Mouse (Mus musculus): ENCODE data around the gene Poc1a. TPM values are rescaled to one million over a fixed set of nuclear protein-coding genes. Genes with fewer than 3 reads are reported as not detected.

Gene Poc1a
- polyA plus RNA-seq, 1 experiment from 2014 or later: 9.0 TPM

DNA sequence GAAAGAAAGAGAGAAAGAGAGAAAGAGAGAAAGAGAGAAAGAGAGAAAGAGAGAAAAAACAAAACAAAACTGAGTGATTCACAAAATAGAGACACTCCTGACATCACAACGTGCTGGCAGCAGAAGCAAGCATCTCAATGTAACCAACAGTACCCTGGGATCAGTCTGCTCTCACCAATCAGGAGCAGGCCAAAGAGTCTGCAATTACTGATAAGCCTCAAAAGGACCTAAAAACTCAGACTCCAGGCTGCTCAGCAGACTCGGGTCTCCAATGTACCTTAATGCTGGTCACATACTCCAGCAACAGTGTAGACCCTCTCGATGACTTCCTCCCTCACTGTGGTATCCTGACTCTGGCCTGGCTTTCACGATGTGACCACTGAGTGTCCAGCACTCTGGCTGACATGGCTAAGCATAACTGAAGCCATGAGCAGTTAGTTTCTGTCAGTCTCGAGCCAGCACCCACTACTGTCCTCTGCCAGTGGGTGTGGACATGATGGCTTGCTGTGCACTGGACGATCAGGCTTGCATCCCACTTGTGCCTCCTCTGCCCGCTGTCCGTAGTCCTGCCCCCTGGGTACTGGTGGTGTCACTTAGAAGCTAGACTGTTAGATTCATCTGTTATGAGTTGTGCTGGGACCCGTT, 117.9 kb downstream of the Poc1a start:
- peaks cover 6% of the 10 kb centered on the region for H3K4me1 ChIP-seq (ENCODE audit: control insufficient read depth, insufficient read depth, low read length)
- H3K9ac ChIP-seq (ENCODE audit: low read depth, low read length): no peak overlapping the region
- H3K4me2 ChIP-seq (ENCODE audit: low read length): no peak overlapping the region
- H3K27me3 ChIP-seq (ENCODE audit: control insufficient read depth, insufficient read depth, low read depth, low read length): no peaks in the 10 kb centered on the region
- no peak for ATAC-seq
- no peak overlapping the region for H3K27ac ChIP-seq (ENCODE audit: low read length)
- H3K36me3 ChIP-seq (ENCODE audit: control insufficient read depth, insufficient read depth, low read length): no peaks in the 10 kb centered on the region
- H3K4me3 ChIP-seq (ENCODE audit: low read depth, low read length): no peak overlapping the region
- H3K9me3 ChIP-seq (replicated peaks; ENCODE audit: control insufficient read depth, low read length, poor library complexity, severe bottlenecking): no peaks in the 10 kb centered on the region
- 83% methylated on average over 9 of the region's 9 CpGs for whole genome bisulfite sequencing

DNA sequence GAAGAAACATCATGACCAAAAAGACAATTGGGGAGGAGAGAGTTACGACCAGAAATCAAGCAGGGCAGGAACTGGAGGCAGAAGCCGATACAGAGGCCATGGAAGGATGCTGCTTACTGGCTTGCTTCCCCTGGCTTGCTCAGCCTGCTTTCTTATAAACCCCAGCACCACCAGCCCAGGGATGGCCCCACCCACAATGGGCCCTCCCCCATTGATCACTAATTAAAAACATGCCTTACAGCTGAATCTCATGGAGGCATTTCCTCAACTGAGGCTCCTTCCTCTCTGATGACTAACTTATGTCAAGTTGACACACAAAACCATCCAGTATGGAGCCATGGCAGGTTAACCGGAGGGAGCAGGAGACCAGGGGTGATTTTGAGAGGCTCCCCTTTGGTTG, 118.9 kb downstream of the Poc1a start:
- no peak overlapping the region for H3K9ac ChIP-seq (ENCODE audit: low read depth, low read length)
- no peak for ATAC-seq
- H3K4me2 ChIP-seq (ENCODE audit: low read length): no peak overlapping the region
- H3K4me1 ChIP-seq (ENCODE audit: control insufficient read depth, insufficient read depth, low read length): peaks cover 6% of the 10 kb centered on the region
- no peaks in the 10 kb centered on the region for H3K9me3 ChIP-seq (replicated peaks; ENCODE audit: control insufficient read depth, low read length, poor library complexity, severe bottlenecking)
- WGBS: 92% methylated on average over 3 of the region's 3 CpGs
- H3K27me3 ChIP-seq (ENCODE audit: control insufficient read depth, insufficient read depth, low read depth, low read length): no peaks in the 10 kb centered on the region
- H3K4me3 ChIP-seq (ENCODE audit: low read depth, low read length): no peak overlapping the region
- no peaks in the 10 kb centered on the region for H3K36me3 ChIP-seq (ENCODE audit: control insufficient read depth, insufficient read depth, low read length)
- no peak overlapping the region for H3K27ac ChIP-seq (ENCODE audit: low read length)

Other genes starting within 250 kb of the Poc1a start
- 1.8 and 2.2 TPM in 2 replicates for gene Col6a4, start 184.3 kb upstream of the Poc1a start, polyA plus RNA-seq (2015; fragmentation: Nextera tagmentation; extraction: Ambion mirVana)
- gene Glyctk, start 122.9 kb upstream of the Poc1a start, polyA plus RNA-seq (2015; fragmentation: Nextera tagmentation; extraction: Ambion mirVana): 3.5 and 3.9 TPM in 2 replicates
- 35.5 and 35.9 TPM in 2 replicates for gene Wdr82, start 110.1 kb upstream of the Poc1a start, polyA plus RNA-seq (2015; fragmentation: Nextera tagmentation; extraction: Ambion mirVana)
- gene Ppm1m, start 81.3 kb upstream of the Poc1a start, polyA plus RNA-seq (2015; fragmentation: Nextera tagmentation; extraction: Ambion mirVana): 16.6 and 16.7 TPM in 2 replicates
- 49.5 and 52.1 TPM in 2 replicates for gene Twf2, start 78.0 kb upstream of the Poc1a start, polyA plus RNA-seq (2015; fragmentation: Nextera tagmentation; extraction: Ambion mirVana)
- gene Tlr9, start 58.5 kb upstream of the Poc1a start, polyA plus RNA-seq (2015; fragmentation: Nextera tagmentation; extraction: Ambion mirVana): not detected in 2 replicates
- 108 and 112 TPM in 2 replicates for gene Alas1, start 32.4 kb upstream of the Poc1a start, polyA plus RNA-seq (2015; fragmentation: Nextera tagmentation; extraction: Ambion mirVana)
- 12.3 and 13.2 TPM in 2 replicates for gene Dusp7, start 87.6 kb downstream of the Poc1a start, polyA plus RNA-seq (2015; fragmentation: Nextera tagmentation; extraction: Ambion mirVana)
- gene Rpl29, start 148.4 kb downstream of the Poc1a start, polyA plus RNA-seq (2015; fragmentation: Nextera tagmentation; extraction: Ambion mirVana): 551 and 555 TPM in 2 replicates
- 19.8 and 21.6 TPM in 2 replicates for gene Acy1, start 157.3 kb downstream of the Poc1a start, polyA plus RNA-seq (2015; fragmentation: Nextera tagmentation; extraction: Ambion mirVana)
- 8.8 and 10.6 TPM in 2 replicates for gene Abhd14b, start 166.4 kb downstream of the Poc1a start, polyA plus RNA-seq (2015; fragmentation: Nextera tagmentation; extraction: Ambion mirVana)
- gene Abhd14a, start 166.6 kb downstream of the Poc1a start, polyA plus RNA-seq (2015; fragmentation: Nextera tagmentation; extraction: Ambion mirVana): 71.9 and 82.0 TPM in 2 replicates
- gene Pcbp4, start 172.2 kb downstream of the Poc1a start, polyA plus RNA-seq (2015; fragmentation: Nextera tagmentation; extraction: Ambion mirVana): 242 and 262 TPM in 2 replicates
- gene Gpr62, start 184.9 kb downstream of the Poc1a start, polyA plus RNA-seq (2015; fragmentation: Nextera tagmentation; extraction: Ambion mirVana): 0.78 and 0.98 TPM in 2 replicates
- 48.3 and 48.5 TPM in 2 replicates for gene Rrp9, start 194.9 kb downstream of the Poc1a start, polyA plus RNA-seq (2015; fragmentation: Nextera tagmentation; extraction: Ambion mirVana)
- gene Parp3, start 195.9 kb downstream of the Poc1a start, polyA plus RNA-seq (2015; fragmentation: Nextera tagmentation; extraction: Ambion mirVana): 0.73 and 0.89 TPM in 2 replicates
- not detected in 2 replicates for gene Iqcf1, start 218.9 kb downstream of the Poc1a start, polyA plus RNA-seq (2015; fragmentation: Nextera tagmentation; extraction: Ambion mirVana)
- not detected in 2 replicates for gene Iqcf5, start 233.5 kb downstream of the Poc1a start, polyA plus RNA-seq (2015; fragmentation: Nextera tagmentation; extraction: Ambion mirVana)